Mouse (Mus musculus): ENCODE results near the gene Cstf3.
"Not testable (repeated sequence)": the region's sequence is repeated elsewhere in the genome, so short reads cannot be mapped to it uniquely, and the experiment has no call there.

The Cstf3 gene

DNA sequence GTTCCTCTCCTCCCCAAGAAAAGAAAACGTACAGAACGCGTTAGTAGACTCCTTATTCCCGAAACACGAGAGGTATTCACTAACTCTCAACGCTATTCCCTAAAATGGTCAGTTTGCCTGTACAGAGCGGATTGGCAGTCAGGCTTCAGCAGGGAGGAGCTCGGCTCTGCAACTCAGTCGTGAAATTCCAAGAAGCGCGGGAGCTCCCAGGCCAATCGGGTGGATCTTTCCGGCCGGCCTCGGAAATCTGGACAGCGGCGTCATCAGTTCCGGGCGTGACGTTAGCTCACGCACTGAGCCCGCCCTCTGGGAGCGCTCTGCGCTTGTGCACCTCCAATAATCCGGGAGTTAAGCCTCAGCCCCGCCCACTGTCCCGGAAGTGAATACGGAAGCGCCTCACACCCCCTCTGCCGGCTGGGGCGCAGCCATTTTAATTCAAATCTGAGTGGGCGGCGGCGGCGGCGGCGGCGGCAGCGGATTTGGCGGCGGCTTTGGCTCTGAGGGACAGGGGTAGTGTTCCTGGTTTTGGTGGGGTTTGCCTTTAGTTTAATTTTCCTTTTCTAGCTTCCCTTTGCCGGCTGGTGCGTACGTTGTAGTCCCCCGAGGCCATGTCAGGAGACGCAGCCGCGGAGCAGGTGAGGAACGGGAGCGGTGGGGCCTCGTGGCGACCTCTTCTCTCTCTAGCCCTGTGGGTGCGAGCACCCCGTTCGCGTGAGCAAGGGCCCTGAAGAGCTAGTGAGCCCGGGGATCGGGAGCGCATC is at the start of gene Cstf3:
Cstf3 (plus strand) TSS at position 456 of the 761 bp plus-strand sequence.
- DNase-seq (ENCODE audit: low read depth), result peak; percentile 99

DNA sequence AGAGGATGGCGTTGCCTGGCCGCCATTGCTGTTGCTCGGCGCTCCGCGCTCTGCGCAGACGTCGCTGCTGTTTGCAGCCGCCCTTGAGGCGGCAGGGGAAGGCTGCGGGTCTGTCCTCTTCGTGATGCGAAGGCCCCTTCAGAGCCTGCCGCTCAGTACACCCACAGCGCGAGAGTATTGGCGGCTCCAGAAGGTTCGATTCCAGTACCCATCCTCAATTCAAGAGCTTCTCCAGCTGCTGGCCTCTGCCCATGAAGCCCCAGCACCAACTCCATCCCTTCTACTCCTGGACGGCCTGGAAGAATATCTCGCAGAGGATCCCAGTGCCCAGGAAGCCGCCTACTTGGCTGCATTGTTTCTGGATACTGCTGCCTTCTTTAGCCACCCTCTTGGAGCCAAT is 33.6 kb upstream of the Cstf3 start:
- DNase-seq (ENCODE audit: low read depth), result not testable (repeated sequence)

DNA sequence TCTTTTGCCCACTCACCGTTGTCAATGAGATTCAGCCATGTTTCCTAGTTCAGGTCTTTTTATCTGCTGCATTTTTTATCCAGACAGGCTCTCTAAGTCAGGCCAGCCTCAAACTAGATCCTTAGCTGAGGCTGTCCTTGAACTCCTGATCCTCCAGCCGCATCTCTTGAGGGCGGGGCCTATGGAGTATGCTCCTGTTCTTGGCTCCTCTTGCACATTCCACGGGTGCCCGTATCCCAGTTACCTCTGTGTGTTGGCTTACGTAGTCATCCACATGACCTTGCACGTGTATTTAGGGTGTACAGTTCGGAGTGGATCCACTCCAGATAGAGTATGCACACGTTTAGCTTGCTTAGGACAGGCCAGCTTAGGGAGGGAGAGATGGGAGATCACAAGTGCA is 32.6 kb upstream of the Cstf3 start:
- DNase-seq (ENCODE audit: low read depth), result no peak

DNA sequence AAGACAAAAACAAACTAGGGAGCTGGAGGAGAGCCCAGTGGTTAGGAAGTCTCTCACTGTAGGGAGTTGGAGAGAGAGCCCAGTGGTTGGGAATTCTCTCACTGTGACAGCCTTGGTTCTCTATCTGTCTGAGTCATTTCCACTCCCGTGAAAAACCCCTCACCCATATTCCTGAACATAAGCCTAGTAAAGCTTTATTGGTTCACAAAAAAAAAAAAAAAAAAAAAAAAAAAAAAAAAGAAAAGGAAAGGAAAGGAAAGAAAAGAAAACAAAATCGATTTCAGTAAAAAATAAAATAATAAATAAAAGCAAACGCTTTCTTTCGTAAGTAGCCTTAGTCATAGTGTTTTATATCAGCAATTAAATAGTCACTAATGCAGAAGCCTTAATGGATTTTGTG is 32.0 kb upstream of the Cstf3 start:
- DNase-seq (ENCODE audit: low read depth), result no peak

DNA sequence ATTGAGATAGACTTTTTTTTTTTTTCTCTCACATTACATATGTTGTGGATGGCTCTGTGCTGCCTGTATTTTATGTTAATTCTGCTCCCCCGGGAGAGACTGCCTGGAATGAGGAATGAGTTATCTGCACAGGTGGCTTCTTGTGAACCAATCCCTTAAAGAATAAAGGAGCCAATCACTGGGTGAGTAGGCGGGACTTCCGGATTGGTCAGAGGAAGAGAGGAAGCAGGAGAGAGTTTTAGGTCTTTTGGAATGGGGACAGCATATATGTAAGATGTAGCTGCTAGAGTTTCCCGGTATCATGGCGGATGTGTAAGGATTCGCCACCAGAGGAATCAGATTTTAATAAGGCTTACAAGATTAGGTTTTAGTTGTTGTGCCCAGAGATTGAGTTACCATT is 31.4 kb upstream of the Cstf3 start:
- DNase-seq (ENCODE audit: low read depth), result no peak

DNA sequence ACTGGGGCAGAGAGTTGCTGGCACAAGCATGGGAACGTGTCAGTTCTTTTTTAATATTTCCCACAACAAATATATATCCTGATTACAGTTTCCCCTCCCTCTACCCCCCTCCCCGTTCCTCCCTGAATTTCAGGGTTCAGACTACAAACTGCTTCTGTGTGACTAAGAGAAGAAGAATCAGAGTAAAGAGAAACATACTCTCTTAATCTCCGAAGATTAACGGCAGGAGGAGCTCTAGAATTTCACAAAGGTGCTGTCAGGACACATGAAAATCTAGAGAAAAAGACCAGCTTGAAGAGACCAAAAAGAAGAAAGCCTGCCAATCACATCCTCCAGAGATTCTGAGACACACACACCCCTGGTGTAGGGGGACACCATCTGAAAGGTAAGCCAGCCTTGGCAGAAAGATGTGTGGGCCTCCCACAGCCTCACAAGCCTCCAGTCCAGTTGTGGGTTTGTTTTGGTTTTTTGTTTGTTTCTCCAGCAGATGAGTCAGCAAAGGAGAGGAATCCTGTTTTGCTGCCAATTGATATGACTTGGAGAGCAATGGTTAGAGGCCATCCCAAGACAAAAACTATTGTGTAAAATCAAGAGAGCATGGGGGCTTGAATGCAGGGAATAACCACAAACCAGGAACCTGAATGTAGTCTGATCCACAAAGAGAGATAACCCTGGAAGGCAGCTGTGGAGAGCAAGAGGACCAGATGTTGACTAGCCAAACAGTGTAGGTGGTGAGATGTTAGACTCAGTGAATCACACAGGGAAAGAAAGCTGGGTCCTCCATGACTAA is 30.5 kb upstream of the Cstf3 start:
- no peak for DNase-seq (ENCODE audit: low read depth)

DNA sequence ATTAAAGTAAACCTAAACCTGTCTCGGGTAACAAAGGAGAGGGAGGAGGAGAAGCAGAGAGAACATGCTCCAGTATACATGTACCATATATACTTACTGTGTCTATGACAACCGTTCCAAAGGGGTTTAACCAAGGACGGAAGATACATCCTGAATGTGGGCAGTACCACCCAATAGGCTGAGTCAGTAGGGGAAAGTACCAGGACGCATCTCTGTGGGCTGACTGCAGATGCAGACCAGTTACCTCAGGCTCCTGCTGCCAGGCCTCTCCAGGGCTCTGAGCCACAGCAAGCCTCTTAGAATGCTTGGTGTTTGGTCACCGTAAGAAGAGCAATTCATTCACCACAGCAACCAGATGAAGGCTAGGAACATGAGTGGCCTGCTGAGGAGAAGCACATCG is 28.9 kb upstream of the Cstf3 start:
- DNase-seq (ENCODE audit: low read depth), result peak; percentile 45

DNA sequence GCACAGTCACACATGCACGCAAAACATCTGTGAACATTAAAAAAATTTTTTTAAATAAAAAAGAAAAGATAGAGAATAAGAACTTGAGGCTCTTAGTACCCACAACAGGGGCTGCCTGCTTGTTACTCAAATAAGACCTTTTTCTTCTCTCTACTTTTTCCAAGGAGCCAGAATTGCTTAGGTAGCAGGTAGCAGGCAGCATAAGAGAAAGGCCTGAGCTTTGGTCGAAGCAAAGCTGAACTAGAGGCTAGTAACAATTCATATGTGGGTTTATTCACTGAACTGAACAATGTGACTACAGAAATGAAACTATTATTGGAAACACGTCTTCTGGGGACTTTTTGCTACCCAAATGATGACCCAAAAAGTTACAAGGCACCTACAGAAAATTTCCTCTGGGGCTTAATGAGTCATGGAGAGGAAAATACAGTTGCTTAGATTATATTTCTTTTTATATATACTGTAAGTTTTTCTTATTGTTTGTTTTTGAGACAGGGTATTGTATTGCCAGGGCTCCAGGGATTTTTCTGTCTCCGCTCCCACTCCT is 28.3 kb upstream of the Cstf3 start:
- peak; percentile 39 for DNase-seq (ENCODE audit: low read depth)

DNA sequence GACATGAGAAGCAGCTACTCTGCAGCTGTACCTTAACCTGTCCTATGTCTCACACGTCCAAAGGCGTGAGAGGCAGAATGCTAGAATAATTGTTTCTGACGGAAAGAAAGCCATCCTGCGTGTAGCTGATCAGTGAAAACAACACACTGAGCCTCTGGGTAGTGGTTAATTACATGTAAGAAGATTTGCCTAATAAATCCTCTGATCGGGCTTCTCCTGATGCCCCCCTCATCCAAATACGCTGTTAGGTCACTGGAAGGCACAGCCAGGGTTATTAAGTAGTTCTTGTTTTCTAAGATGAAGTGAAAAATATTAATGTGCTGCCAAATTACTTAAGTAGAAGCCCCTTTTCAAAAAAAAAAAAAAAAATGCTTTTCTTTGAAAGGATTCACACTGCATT is 18.3 kb upstream of the Cstf3 start:
- DNase-seq (ENCODE audit: low read depth), result no peak

DNA sequence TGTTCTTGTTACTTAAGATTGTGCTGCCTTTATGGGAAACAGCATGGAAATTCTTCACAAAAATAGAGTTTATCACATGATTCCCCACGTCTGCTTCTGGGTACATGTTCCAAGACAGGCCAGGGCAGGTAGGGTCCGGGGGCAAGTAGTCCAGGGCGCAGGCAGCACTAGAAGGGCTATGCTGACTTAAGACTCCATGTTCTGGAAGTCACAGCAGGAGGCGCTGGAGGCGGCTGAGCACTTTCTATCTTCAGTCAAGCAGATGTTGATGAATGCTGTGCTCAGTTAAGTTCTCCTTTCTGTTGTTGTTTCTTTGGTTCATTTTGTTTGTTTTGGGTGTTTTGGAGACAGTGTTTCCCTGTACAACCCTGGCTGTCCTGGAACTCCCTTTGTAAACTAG is 14.1 kb upstream of the Cstf3 start:
- no peak for DNase-seq (ENCODE audit: low read depth)

DNA sequence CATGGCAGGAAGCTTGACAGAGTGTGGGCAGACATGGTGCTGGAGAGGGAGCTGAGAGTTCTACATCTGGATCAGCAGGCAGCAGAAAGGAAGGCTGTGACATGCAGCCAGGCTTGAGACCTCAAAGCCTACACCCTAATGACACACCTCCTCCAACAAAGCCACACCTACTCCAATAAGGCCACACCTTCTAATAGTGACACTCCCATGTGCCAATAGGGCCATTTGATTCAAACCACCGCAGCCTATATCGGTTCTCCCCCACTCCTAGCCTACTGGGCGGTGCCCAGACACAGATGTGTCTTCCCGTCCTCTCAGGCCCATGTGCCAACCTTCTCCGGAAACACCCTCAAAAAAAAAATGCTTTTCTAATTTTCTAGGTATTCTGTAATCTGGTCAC is 12.3 kb upstream of the Cstf3 start:
- no peak for DNase-seq (ENCODE audit: low read depth)

DNA sequence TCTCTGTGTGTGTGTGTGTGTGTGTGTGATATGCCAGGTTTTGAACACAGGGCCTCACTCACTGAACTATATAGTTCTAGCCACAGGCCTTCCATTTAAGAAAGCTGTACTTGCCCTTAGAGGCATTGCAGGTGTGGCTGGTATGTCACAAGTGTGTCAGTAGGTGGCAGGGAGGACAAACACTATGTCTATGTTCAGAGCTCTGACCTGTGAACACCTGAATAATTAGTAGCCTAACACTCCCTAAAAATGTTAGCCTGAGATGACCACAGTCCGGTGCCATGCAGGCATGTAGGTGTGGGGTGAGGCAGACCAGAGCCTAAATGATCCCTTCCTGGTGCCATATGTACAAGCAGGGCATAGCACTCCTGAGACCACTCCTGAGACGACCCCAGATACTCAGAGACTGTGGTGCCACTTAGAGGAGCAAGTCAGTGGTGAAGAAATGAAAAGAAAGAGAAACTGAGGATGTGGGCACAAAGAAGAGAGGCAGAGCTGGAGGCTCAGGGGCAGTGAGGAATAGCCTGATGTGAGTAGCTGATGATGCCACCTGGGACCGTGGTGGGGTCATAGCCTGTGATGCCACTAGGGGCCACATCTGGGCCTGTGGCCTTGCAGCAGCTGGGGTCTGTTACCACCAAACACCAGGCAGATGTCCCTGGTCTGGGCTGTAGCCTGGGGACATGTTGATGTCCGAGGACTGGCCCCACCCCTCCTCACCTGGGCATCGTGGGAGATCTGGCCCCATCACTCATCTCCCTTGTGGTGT is 11.3 kb upstream of the Cstf3 start:
- DNase-seq (ENCODE audit: low read depth), result no peak

DNA sequence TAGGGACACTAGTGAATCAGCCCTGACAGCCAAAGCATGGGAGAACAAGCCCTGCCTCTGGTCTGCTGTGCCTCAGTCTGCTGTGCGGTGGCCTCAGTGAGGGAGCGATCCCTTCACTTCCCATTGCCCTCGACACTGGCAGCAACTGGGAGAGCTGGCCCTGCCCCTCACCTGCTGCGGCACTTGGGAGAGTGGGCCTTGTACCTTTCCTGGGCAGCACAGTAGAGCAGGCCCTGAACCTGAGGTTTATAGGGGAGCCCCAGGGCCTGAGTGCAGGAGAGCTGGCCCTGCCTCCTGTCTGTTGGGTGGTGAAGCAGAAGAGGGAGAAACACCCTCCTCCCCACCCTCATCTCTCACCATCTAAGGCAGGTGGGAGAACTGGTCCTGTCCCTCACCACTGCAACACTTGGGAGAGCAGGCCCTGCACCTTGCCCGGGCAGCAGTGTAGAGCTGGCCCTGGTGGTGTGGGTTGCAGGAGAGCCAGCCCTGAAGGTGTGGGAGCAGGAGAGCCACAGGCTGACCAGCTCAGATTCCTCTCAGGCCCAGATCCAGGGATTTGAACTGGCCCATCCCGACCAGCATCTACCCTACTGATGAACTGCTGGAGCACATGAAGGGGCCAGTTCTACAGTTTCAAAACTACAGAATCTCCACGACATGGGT is 10.4 kb upstream of the Cstf3 start:
- no peak for DNase-seq (ENCODE audit: low read depth)

DNA sequence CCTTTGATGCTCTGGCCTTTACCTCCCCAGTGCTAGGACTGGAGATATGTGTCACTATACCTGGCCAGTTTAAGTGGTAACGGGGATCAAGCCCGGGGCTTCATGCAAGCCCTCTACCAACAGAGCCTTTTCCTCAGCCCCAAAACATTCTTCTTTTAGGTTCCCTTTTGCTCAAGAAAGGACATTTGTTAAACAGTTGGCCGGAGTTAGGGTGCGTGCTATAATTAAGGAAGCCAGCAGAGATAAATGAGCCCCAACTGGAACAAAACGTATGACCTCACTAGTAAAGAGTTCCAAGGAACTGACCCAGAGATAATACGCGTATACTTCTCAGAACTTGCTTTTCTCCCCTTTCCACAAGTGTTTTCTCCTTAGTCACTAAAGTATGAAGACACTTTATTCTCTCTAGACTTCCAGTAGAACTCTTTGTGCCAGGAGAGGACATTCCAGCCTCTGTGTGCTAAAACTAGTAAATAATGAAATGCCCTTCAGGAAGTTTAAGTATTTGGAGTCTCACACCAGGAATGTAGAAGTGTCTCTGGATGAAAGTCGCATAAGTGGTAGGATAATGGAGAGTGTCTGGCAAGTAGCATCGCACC is 8.9 kb upstream of the Cstf3 start:
- no peak for DNase-seq (ENCODE audit: low read depth)

DNA sequence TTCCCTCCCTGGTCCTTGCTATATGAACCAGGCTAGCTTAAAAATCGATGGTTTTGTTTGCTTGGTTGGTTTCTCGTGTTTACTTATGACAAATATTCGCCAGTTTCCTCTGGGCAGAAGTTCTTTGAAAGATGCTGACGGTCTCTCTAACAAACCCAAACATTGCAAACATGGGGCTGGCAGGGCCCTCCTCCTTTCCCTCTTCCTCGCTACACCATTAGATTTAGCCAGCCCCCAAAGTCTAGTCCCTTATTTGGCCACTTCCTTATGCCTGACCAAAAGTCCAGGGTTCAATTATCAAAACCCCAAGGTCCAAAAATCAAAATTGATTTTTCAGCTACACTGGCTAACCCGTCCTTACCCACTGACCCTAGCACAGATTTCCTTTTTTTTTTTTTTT is 7.3 kb upstream of the Cstf3 start:
- DNase-seq (ENCODE audit: low read depth), result no peak

DNA sequence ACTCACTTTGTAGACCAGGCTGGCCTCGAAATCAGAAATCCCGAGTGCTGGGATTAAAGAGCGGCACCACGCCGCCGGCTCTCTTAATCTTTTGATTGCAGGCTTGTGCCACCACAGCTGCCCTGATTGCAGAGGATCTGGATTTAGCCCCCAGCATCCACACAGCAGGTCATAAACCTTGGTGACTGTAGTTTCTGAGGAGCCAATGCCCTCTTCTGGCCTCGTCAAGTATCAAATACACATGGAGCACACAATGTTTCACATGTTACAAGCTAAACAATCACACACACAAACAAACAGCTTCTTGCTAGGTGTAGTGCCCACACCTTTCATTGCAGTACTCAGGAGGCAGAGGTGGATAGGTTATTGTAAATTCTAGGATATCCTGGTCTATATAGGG is 6.1 kb upstream of the Cstf3 start:
- no peak for DNase-seq (ENCODE audit: low read depth)

DNA sequence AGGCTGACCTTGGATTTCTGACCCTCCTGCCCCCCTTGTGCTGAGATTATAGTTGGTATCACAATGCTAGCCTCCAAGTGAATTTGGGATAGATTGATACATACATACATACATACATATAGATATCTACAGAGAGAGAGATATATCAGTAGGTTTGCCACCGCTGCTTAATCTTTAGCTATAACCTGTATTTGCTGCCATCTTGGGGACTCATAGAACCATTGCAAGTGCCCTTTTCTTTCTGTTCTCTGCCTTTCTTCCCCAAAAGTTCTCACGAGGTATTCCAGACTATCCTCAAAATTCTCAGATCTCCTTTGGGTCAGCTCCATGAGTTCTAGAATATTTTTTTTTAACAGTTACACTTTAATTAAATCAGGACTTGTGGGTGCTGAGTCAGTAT is 4.7 kb upstream of the Cstf3 start:
- no peak for DNase-seq (ENCODE audit: low read depth)

DNA sequence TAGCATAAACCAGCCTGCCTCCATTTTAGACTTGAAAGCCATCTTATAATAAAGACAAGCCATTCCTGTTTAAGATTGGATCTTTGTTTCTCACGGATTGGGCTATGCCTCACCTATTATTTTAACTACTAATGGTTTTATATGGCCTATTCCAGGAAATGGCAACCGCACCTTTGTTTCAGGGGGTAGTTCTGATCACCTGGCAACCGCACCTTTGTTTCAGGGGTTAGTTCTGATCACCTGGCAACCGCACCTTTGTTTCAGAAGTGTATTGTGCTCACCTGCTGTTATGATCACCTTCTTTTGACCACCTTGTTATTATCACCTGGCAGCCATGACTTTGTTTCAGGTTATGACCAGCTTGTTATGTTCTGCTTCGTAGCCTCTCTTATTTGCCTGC is 1.8 kb upstream of the Cstf3 start:
- no peak for DNase-seq (ENCODE audit: low read depth)

DNA sequence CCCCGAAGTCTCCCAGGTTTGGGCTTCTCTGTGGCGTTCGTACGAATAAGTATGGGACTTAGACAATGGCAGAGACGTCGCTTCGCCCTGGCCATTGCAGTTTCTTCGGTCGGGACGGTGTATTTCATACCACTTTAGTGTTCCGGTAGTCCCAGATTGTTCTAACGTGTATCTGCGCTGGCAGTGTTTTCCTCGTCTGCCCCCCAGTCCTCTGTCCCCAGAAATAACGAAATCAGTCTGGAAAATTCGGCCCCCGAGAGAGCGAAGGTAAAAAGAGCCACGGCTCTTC is 450 bp downstream of the Cstf3 start:
- DNase-seq (ENCODE audit: low read depth), result no peak

DNA sequence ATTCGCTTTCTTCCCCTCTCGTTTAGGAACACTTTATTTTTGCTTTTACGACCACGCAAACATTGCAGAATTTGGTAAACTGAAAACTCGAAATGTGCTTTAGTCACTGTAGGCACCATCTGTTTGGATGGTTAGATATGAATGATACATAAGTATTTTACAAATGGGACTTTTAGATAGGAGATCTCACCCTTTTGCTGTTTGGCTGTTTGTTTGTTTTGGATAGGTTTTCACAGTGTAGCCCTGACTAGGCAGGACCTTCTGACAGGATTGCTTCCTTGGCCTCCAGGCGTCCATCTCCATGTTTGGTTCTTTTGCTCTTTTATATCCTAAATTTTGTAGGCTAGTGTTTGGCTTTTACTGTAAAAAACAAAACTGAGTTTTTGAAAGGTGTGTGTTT is 818 bp downstream of the Cstf3 start:
- no peak for DNase-seq (ENCODE audit: low read depth)

DNA sequence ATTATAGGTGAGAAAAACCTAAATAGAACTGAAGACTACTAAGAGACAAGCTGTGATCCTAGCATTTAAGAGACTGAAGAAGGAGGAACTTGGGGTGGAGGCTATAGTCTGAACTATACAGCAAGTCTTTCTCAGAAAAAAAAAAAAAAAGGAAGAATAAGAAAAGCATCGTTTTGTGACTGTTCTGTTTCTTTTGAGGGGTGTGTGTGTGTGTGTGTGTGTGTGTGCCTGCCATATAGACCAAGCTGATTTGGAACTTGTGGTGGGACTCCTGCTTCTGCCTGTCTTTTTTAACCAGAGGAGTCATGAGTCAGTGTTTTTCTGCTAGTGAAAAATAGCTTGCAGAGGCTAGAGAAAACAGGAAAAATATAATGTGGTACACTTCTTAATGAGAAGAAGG is 4.7 kb downstream of the Cstf3 start:
- DNase-seq (ENCODE audit: low read depth), result no peak

DNA sequence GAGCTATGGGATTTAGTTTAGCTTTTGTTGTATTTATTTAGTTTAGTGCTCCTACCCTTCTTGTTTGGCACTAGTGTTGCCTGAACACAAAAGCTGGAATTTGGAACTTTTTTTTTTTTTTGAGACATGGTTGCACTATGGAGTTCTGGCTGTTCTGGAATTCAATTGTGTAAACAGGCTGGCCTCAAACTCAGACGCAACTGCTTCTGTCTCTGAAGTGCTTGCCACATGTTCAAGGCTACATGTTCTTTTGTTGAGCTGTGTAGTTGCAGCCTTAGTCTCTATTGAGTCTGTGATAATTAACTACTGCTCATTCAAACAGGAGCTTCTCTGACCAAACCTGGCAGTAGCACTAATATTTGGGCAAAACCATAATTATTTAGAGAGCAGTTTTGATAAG is 13.1 kb downstream of the Cstf3 start:
- no peak for DNase-seq (ENCODE audit: low read depth)

Measured in induced T-regulatory cell, adult 2 months (primary cell).